ENCODE assay signal across 24 mouse cellular contexts in the genomic region with DNA sequence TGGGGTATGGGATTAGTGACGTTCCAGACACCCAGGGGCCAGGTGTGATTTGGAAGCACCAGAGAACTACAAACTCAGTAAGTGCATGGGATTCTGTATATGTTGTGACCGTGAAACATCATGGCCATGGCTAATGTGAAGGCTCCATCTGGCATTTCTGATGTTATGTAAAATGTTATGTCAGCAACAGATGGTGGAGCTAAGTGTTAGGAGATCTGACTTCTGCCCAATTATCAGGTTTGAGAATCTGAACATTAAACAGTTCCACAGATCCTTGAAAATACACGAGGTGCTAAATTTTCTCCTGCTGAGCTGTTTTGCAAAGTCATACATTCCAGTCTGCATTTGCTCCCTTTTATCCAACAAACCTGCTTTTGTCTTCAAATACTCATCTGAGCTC.
DNase-seq lines count a peak whose midpoint lies in the region; ATAC-seq and TF ChIP-seq lines count a peak whose summit lies in the region.
"Had no signal": no experiment of that assay in that cellular context is flagged by ENCODE, and none has a peak within 500 bp of the region (broad histone marks: within the 10 kb centered on the region; RNA-seq: fewer than 3 reads in every experiment).

No protein-coding gene starts in this region.

- 52% methylated on average over 3 of the region's 3 CpGs for WGBS in embryonic facial prominence, embryonic 14.5 days
- 75% methylated on average over 3 of the region's 3 CpGs for WGBS in embryonic facial prominence, embryonic 10.5 days

- H3K9ac ChIP-seq in embryonic facial prominence, embryonic 14.5 days (ENCODE audit: low read depth, low read length) = no peak overlapping the region
- H3K9ac ChIP-seq: heart, embryonic 13.5 days; hindbrain, embryonic 13.5 days; midbrain, embryonic 15.5 days; neural tube, embryonic 15.5 days had no signal

- H3K4me2 ChIP-seq in embryonic facial prominence, embryonic 14.5 days (ENCODE audit: low read depth, low read length) = no peak overlapping the region
- H3K4me2 ChIP-seq: heart, embryonic 13.5 days; hindbrain, embryonic 13.5 days; liver, embryonic 11.5 days; midbrain, embryonic 15.5 days; neural tube, embryonic 15.5 days had no signal

- DNase-seq in embryonic facial prominence, embryonic 14.5 days (ENCODE audit: low spot score) = peak; percentile 6
- no peak for DNase-seq in embryonic facial prominence, embryonic 10.5 days (ENCODE audit: low spot score)
- DNase-seq in left cerebral cortex, adult 11 months (ENCODE audit: low spot score) = peak; percentile 34
- DNase-seq in left cerebral cortex, postnatal 10 days (ENCODE audit: extremely low spot score in 1 of 2, low spot score in 2 of 2) = no peak
- peak; percentile 44 for DNase-seq in layer of hippocampus, adult 9-10 months (ENCODE audit: low spot score)
- no peak for DNase-seq in urinary bladder, postnatal 14 days (ENCODE audit: low spot score)
- no peak for DNase-seq in cerebellum, adult 9-11 months
- DNase-seq: adrenal gland, adult 8-10 months; cerebellum, adult 11-12 months; heart, adult 18-20 months; kidney, adult 2 months; kidney, postnatal 10 days; lung, adult 2 months; thymus, postnatal 36 days had no signal

- H3K9me3 ChIP-seq in embryonic facial prominence, embryonic 14.5 days (ENCODE audit: control insufficient read depth, low read length) = no peaks in the 10 kb centered on the region
- H3K9me3 ChIP-seq in embryonic facial prominence, embryonic 10.5 days = no peaks in the 10 kb centered on the region
- H3K9me3 ChIP-seq: heart, embryonic 13.5 days; hindbrain, embryonic 13.5 days; megakaryocyte, embryonic 14.5 days; midbrain, embryonic 15.5 days; neural tube, embryonic 15.5 days had no signal

- intact Hi-C loops in left cerebral cortex, postnatal 10 days (cut with DNase I) = no loop called here

- peaks cover 13% of the 10 kb centered on the region for H3K27me3 ChIP-seq in embryonic facial prominence, embryonic 14.5 days (replicated peaks; ENCODE audit: control insufficient read depth, insufficient read depth, low read length)
- peaks cover 79% of the 10 kb centered on the region for H3K27me3 ChIP-seq in embryonic facial prominence, embryonic 10.5 days (replicated peaks; ENCODE audit: low read depth, poor library complexity, severe bottlenecking)
- H3K27me3 ChIP-seq: Patski had no signal

- H3K4me1 ChIP-seq in embryonic facial prominence, embryonic 14.5 days (ENCODE audit: control insufficient read depth, insufficient read depth, low read length) = no peaks in the 10 kb centered on the region
- peaks cover 5% of the 10 kb centered on the region; the same call in 1 of the 2 replicates for H3K4me1 ChIP-seq in embryonic facial prominence, embryonic 10.5 days
- H3K4me1 ChIP-seq in embryonic fibroblast, embryonic 13.5 days (ENCODE audit: control insufficient read depth, insufficient read depth, low read length) = peaks cover 7% of the 10 kb centered on the region; the same call in 1 of the 2 replicates
- H3K4me1 ChIP-seq: neural tube, embryonic 15.5 days had no signal

- no peak for TF ChIP-seq CTCF in embryonic fibroblast, embryonic 13.5 days (IDR thresholded peaks at IDR 0.05; ENCODE audit: borderline replicate concordance, insufficient read depth, low read length)

- no peak for TF ChIP-seq POLR2A in embryonic fibroblast, embryonic 13.5 days (IDR thresholded peaks at IDR 0.05; ENCODE audit: low read depth, low read length)

- no peak overlapping the region for H3K27ac ChIP-seq in embryonic facial prominence, embryonic 14.5 days (replicated peaks; ENCODE audit: low read depth, low read length)
- no peak overlapping the region for H3K27ac ChIP-seq in embryonic facial prominence, embryonic 10.5 days (replicated peaks)
- H3K27ac ChIP-seq in embryonic fibroblast, embryonic 13.5 days (ENCODE audit: insufficient read depth, low read length) = peak overlapping the region; percentile 52
- H3K27ac ChIP-seq: heart, embryonic 13.5 days; hindbrain, embryonic 13.5 days; midbrain, embryonic 15.5 days; neural tube, embryonic 15.5 days had no signal

- ATAC-seq in embryonic facial prominence, embryonic 14.5 days (ENCODE audit: low read depth) = no peak
- ATAC-seq: CD4-positive, CD25-positive, alpha-beta regulatory T cell, adult 4 months; inflammation-experienced regulatory T-cells, adult 6 months; midbrain, embryonic 15.5 days; Patski had no signal

- H3K36me3 ChIP-seq in embryonic facial prominence, embryonic 14.5 days (ENCODE audit: control insufficient read depth, insufficient read depth, low read length) = no peaks in the 10 kb centered on the region
- H3K36me3 ChIP-seq in embryonic facial prominence, embryonic 10.5 days (replicated peaks) = no peaks in the 10 kb centered on the region
- H3K36me3 ChIP-seq: heart, embryonic 13.5 days; hindbrain, embryonic 13.5 days; midbrain, embryonic 15.5 days; neural tube, embryonic 15.5 days had no signal

- H3K4me3 ChIP-seq in embryonic facial prominence, embryonic 14.5 days (ENCODE audit: low read depth, low read length) = no peak overlapping the region
- H3K4me3 ChIP-seq in embryonic facial prominence, embryonic 10.5 days = no peak overlapping the region
- H3K4me3 ChIP-seq in embryonic fibroblast, embryonic 13.5 days (ENCODE audit: insufficient read depth, low read length) = no peak overlapping the region
- H3K4me3 ChIP-seq: heart, embryonic 13.5 days; hindbrain, embryonic 13.5 days; megakaryocyte, embryonic 14.5 days; midbrain, embryonic 15.5 days; neural tube, embryonic 15.5 days had no signal

Comparison
In these comparisons a context has a peak if more than half of its experiments do, and no peak if none do; other contexts are left out.
1. DNase-seq: peak in embryonic facial prominence, embryonic 14.5 days (single experiment), left cerebral cortex, adult 11 months (single experiment) and layer of hippocampus, adult 9-10 months (single experiment); none in embryonic facial prominence, embryonic 10.5 days (single experiment), left cerebral cortex, postnatal 10 days (0 of 2), urinary bladder, postnatal 14 days (single experiment) and cerebellum, adult 9-11 months (single experiment).